Mouse (Mus musculus) gastrocnemius, postnatal 36 days (tissue): ENCODE measurements around the gene Ift43. TPM values are rescaled to one million over a fixed set of nuclear protein-coding genes. Genes with fewer than 3 reads are reported as not detected.

Source experiments
- total RNA-seq, 2 experiments: library from RNA; stranded (reverse); gene quantifications; 2 replicates each; pipeline ENCODE4 v1.2.3; 2021

The Ift43 gene
- total RNA-seq, 2 experiments from 2014 or later: 7.8 to 9.0 TPM

Other genes starting within 250 kb of the Ift43 start
- gene Tgfb3, start 3.5 kb upstream of the Ift43 start, total RNA-seq: 10 to 100 TPM; 26.0 to 31.0 TPM
- gene Gpatch2l, start 159.3 kb downstream of the Ift43 start, total RNA-seq: 10 to 100 TPM; 11.9 TPM